Mouse (Mus musculus) midbrain, embryonic 14.5 days (tissue): ENCODE results near the gene Tro. TPM values are rescaled to one million over a fixed set of nuclear protein-coding genes. Genes with fewer than 3 reads are reported as not detected.

Experiments used
- polyA plus RNA-seq: library from polyadenylated mRNA; unstranded; fragments of >200 nt; fragmentation: Nextera tagmentation; extraction: Ambion mirVana; gene quantifications from 2 replicates; pipeline ENCODE4 v1.2.1, GENCODE M21; 2014

Gene Tro
- polyA plus RNA-seq, 1 experiment from 2014 or later, result 100 TPM

Other genes starting within 250 kb of the Tro start
- gene Tmem29, start 198.4 kb downstream of the Tro start, polyA plus RNA-seq, result 75.1 and 82.5 TPM in 2 replicates
- 16.5 and 25.4 TPM in 2 replicates for gene Alas2, start 110.2 kb downstream of the Tro start, polyA plus RNA-seq
- gene Pfkfb1, start 69.4 kb downstream of the Tro start, polyA plus RNA-seq, result 4.3 and 4.4 TPM in 2 replicates
- 18.6 and 19.8 TPM in 2 replicates for gene Apex2, start 67.7 kb downstream of the Tro start, polyA plus RNA-seq
- gene Maged2, start 156.8 kb upstream of the Tro start, polyA plus RNA-seq, result 399 and 415 TPM in 2 replicates